Mouse (Mus musculus) adrenal gland, adult (tissue): ENCODE measurements at regions not wholly inside any gene's neighbourhood (a gene's known extent, or its start where the extent isn't known, plus 50 kb on each side); places are given as distances from the start of the nearest gene placed in this dataset.
A peak's percentile ranks its signal among the peaks of the same experiment; 100 is the strongest.

ENCODE experiments used
- DNase-seq, 2 experiments: peaks; one replicate each; pipeline ENCODE4 v3.0.0; 2022 to 2023; ENCODE audit warnings: low spot score in 1 of 2; ENCODE audit not compliant: inconsistent age in 2 of 2

DNA sequence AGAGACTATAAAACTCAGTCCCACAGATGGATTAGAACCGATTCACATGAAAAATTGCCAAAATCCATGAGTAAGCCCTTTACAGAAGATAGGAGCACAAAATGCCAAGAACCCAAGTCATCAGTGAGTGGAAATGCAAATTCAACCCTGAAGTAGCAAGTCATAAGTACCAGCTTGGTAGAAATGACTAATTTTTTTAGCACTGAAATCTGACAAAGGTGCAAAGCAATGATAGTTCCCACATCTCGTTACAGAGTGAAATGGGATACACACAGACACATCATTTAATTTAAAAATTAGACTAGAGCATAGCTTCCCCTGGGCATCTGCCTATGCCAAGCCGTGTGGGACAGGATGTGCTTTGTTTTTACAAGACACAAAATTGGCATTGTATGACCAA, 136.4 kb upstream of the Pum3 start:
- no peak for DNase-seq

DNA sequence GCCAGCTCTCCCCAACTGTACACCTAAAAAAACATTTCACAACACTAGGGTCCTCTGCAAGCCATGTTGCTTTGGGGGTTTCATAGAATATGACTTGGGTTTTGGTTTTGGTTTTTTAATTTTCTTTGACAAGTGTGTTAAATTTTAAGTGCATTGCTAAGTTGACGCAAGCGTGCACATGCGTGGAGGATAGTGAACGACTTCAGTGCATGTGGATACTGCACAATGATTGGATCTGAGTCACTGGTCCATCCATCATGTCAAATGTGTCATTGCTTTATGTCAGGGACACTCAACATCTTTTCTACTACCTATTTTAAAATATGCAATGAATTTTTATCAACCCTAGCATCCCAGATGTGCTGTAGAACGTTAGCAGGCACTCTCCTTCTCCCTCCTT, 134.5 kb upstream of the Pum3 start:
- DNase-seq = peak in 1 of 2 experiments; percentile 63

DNA sequence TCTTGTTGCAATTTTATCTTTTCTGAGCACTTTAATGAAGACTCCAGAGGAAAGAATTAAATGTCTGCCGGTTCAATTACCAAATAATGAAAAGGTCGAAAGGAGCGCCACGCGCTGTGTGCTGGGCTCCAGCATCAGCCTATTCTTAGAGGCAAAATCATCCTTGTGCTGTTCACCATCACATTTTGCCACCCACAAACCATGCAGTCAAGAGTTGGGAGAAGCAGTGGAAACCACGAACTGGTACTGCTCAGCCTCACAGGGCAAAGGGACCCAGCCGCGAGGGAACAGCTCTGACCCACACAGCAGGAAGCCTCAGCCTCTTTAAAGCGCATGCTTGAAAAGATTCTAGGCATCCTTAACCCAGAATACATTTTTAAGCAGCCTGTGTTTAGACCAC, 134.0 kb upstream of the Pum3 start:
- no peak for DNase-seq

DNA sequence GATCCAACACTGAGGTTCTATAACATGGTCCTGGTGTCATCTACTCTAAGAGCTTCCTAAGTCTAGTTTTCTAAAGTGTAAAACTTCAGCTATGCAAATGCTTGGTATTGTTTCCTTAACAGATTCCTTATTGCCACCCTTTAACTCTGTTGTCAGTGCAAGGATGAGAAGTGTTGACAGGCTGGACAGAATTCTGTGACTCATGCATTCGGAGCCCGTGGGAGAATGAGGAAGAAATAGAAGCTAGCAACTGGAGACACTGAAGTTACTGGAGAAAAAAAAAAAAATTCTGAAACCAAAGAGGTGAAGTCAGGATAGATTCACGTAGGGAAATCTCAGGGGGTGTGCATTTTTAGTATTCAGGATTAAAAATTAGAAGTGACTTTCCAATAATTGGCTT, 128.6 kb upstream of the Pum3 start:
- no peak for DNase-seq

DNA sequence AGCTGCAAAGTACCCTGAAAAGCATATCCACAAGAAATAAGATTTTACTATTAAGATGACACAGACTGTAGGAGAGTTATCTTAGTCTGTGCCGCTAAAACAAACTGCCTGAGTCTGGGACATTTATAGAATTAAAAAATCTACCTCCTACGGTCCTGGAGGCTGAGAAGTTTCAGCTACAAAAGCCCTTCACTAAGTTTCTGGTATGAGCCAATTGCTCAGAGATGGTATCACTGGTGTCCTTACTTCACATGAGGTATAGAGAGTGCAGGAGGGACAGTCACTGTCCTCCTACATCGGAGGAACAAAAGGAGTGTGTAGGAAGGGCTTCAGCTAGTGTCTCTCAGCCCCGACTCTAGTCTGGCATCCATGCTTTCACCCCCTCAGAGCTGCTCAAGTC, 127.1 kb upstream of the Pum3 start:
- no peak for DNase-seq

DNA sequence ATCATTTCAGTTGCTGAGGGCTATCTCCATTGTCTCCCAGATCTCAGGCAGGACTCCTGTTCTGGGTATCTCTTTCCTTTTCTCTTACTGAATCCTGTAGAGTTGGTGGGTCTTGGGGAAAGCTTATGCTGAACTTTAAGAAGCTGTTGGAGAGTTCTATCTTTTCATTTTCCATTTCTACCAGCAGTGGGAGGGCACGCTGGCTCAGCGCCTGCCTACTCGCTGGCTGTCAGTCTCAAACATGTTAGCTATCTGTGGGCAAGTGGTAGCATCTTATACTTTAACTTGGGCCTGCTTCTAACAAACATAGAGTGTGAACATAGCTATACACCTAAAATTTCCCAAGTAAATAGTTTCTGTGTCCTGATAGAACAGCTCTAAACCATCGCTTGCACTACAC, 125.2 kb upstream of the Pum3 start:
- no peak for DNase-seq

DNA sequence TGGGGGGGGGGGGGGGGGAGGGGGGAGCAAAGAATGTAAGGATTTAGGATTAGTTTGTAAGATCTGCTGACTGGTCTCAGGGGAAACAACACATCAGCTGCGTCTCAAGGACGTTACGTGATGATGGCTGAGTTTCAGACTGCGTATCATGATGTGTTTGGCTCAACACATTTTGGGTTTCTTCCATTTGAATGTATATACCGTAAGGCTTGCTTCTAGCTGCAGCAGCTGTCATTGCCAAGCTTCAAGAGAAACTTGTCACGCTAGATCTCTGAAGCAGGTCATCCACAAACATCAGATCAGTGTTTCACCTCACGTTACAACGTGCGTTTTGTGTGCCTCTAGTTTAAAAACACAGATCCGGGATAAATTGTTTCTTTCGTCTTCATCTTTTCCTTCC, 123.6 kb upstream of the Pum3 start:
- no peak for DNase-seq

DNA sequence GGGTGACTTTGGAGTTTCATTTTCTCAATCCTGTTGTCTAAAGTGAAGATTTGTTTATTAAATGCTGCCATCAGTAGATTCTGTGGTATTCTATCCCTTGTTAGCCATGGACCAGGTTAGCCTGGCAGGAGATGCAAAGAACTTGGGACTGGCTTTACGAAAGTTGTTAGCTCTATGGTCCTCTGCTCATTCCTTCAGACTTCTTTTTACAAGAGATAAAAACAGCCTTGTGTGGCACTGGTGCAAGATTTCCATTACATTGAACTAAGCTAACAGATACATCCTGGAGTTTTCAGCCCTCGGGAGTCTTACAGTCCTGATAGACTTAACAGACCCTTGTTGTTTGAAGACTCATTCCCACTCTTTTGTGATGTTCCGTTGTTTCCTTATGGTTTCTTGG, 108.1 kb upstream of the Pum3 start:
- DNase-seq = no peak

DNA sequence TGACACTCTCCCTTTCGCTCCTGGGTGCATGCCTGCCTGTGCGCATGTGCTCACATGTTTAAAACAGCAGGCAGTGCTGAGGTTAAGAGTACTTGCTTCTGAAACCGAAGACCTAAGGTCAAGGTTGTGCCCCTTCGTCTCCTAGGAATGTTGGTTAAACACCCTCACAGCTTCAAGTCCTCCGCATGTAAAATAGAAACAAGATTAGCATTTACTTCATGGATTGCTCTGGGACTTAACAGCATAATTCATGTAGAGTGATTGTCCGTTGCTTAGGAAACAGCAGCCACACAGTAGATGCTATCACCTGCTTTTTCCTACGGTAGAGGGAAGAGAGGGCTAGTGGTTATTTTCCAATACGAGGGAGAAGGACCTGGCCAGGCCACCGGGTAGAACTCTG, 107.4 kb upstream of the Pum3 start:
- DNase-seq = no peak

DNA sequence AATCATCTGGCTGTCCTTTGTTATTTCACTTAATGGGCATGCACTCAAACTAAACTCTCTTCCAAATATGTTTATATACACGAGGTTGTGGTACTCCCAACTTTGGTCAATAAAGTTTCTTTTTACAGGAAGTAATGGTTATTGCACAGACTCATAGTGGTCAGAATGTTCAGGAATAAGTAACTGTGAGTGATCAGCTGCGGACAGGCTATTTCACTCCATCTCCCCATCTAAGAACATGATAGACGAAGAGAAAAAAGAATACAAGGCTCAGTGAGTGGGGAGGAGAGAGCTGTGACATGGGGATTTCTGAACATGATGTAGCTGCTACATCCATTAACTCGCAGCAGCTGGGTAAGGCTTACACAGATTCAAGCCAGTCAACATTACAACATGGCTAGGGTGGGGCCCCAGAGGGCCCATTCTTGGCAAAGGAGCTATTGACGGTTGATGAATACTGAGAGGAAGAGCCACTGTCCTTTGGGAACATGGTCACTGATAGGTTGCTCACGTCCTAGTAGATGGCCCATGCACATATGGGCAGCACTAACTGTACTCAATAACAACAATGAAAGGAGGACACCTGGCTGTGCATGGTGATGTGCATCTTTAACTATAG, 98.4 kb upstream of the Pum3 start:
- DNase-seq = no peak

DNA sequence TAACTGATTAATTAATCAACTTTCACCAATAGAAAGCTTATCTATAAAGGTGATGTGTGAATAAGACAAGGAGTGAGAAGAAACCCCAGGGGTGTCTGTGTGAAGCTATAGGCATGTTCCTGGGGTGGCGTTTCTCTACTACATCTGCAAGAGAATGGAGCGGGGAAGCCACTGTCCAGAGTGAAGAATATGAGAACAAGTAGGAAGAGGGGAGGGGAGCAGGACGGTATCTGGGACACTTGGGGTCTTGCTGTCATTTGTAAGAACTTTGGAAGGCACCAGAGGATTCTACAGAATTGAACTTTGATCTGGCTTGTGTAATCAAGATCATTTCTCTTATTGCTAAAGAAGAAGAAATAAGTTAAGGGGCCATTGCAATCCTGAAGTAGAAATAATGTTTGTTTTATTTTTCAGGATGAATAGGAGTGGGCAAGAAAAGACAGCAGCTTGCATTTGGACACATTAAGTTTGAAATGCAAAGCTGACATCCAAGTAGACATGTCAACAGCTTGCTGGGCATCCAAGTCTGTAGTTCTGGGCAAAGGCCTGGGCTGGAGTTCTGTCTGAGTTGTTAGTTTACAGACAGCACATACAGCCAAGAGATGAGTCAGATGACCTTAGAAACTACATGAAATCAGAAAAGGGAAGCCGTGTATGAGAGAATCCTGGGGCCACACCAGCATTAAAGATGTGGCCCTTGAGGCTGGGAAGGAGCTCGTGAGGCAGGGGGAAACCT, 89.9 kb upstream of the Pum3 start:
- DNase-seq = peak in 1 of 2 experiments; percentile 65

DNA sequence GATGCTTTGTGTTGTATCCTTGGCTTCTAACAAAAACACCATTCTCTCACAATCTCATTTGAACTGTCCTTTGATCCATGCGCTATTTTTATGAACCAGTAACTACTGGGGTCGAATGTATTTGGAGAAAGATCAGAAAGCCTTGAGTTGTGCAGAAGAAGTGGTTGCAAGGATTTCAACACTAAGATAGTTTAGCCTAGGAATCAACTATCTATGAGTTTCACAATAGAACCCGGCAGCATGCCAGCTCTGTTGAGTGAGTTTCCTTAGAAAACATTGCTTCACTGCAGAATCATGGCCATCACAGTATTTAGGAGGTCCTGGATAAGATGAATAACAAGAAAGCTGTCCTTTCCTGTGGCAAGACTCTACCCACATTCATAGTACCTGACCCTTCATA, 84.6 kb upstream of the Pum3 start:
- DNase-seq = peak; percentile 32 to 95

DNA sequence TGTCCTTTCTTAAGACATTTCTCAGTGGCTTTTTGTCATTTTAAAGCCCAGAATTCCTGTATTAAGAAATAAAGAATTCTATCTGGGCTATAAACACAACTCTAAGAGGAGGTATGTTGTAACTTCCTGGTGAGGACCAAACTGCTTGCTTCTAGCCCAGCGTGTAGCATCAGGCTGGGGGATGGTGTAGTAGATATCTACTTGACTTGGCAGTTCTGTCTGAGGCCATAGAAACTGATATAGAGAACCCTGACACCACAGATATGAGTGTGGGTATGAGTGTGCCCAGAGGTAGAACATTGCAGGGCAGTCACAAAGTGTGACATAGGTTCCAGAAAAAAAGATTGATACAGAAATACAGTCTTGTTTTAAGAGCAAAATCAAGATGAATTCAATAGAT, 83.9 kb upstream of the Pum3 start:
- no peak for DNase-seq

DNA sequence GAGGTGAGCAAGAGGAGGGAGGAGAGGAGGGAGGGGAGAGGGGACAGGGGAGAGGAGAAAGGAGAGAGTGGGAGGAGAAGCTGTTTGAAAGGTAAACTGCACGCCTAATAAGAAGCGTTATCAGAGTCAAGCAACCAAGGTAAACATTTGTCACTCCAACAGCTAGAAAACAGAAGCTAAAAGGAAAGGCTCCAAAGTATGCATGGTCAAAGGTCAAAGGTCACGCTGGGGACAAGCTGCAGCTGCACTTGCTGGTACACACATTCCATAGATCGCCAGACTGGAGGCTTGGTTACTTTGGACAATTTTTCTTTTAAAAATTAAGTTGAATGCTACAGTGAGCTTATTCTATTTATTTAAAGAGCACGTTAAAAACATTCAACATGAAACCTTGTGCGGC, 81.7 kb upstream of the Pum3 start:
- no peak for DNase-seq

DNA sequence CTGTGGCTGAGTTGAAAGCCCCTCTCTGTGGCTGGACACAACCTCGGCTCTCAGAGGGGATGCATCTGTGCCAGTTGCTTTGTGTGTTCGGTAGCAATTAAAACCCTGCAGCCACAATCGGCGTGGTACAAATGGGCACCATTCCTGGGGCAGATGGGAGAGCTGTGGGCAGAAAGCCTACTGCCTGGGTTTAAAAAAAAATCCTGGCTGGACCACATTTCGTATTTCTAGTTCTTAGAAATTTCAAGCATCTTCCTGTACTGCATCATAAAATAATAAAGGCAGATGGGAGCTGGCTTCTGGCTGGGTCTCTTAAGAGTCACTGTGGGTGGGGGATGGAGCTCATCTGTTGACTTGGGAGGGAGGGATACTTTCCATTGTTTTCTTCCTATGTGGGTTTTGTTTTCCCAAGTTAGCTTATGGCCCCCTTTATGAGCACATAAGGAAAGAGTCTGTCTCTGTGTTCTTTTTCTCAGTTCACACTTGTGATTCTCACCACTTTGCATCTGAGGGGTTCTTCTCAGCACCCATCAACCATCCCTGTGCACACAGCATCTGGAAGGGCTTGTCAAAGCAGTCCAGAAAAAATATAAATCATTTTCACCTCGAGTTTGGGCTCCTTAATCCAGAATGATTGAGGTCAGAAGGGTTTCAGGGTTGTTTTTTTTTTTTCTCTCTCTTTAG, 80.5 kb upstream of the Pum3 start:
- no peak for DNase-seq

DNA sequence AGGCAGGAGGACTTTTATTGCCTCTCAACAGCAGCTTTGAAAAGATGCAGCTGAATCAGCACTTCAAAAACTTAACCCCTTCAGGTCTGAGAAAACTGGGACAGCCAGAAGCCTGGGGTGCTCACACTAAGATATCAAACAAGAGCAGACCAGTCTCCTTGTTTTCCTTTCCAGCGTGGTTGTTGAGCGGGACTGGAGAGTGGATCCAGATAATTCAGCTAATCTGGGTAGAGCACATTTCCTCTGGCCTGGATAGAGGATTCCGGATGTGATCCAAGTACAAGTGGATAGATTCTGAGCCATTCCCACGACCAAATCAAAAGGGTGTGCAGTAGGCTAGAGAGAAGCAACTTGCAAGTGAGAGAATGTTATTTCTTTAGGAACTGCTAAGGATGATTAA, 68.7 kb upstream of the Pum3 start:
- no peak for DNase-seq

DNA sequence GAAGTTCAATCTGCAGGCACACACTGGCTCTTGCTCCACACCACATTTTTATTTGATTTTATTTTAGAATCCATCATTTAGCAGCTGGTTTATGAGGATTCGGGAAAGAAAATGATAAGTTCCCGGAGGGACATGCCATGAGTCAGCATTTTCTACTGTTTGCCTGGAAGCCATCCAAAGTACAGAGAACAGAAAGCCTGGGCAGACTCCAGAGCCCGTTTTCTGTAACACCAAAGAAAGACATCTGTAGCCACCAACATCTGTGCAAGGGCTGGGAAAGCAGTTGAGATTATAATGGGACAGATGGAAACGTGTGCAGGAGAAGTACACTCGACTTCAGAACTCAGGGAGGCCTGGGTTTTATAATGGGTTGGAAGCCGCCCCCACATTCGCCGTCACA, 62.8 kb upstream of the Pum3 start:
- DNase-seq = peak; percentile 20 to 72

DNA sequence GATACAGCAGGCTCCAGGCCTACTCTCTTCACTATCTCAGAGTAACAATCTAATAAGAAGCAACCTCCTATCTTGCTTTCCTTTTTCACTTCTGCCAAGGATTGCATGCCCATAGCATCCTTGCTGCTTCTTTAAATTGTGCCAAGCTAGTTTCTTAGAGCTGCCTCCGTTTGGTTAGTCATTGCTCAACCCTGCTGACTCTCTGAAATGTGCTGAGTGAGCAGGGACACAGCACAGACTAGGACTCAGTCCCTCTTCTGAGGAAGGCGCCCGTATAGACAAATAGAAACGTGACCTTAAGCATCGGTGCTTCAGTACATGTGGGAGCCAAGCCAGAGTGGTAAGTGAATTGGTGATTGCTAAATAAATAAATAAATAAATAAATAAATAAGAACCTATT, 62.2 kb upstream of the Pum3 start:
- peak in 1 of 2 experiments; percentile 21 for DNase-seq

DNA sequence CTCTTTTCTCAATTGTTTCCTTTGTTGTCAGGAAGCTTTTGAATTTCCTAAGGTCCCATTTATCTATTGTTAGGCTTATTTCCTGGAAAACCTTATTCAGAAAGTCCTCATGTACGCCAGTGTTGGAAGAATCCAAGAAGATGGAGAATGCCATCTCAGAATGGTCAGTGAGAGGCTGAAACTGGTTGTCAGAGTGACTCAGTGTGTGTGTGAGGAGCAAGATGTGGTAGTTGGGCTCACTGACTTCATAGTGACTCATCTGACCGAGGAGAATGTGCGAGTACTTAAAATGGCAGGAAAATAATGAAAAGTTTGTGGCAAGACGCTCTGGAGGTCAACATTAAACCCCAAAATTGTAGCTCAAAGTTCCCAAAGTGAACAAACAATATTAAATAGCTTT, 59.4 kb upstream of the Pum3 start:
- no peak for DNase-seq
